Mouse (Mus musculus): ENCODE measurements around the gene Arhgef39. TPM values are rescaled to one million over a fixed set of nuclear protein-coding genes. Genes with fewer than 3 reads are reported as not detected.

The Arhgef39 gene
- polyA plus RNA-seq, 1 experiment from 2014 or later = 33.1 TPM

GRCm38 (mm10) chr4:43519956-43520355, 20.5 kb upstream of the Arhgef39 start:
- peak; percentile 53; the same call in 1 of the 2 replicates for ATAC-seq (ENCODE audit: low FRiP score, low read depth)
- peak overlapping the region; percentile 36; the same call in 1 of the 2 replicates for H3K4me2 ChIP-seq (replicated peaks)
- no peaks in the 10 kb centered on the region for H3K36me3 ChIP-seq
- 15% methylated on average over 6 of the region's 6 CpGs for WGBS
- H3K9ac ChIP-seq (replicated peaks) = no peak overlapping the region
- H3K4me3 ChIP-seq = no peak overlapping the region
- H3K4me1 ChIP-seq = peaks cover 32% of the 10 kb centered on the region
- no peak overlapping the region for H3K27ac ChIP-seq (replicated peaks)
- H3K27me3 ChIP-seq = peaks cover 65% of the 10 kb centered on the region
- H3K9me3 ChIP-seq = no peaks in the 10 kb centered on the region

- no peak overlapping the region for H3K9ac ChIP-seq (replicated peaks)
- H3K4me1 ChIP-seq = peaks cover 30% of the 10 kb centered on the region
- H3K4me2 ChIP-seq (replicated peaks) = peak overlapping the region; percentile 36; the same call in 1 of the 2 replicates
- no peak for ATAC-seq (ENCODE audit: low FRiP score, low read depth)
- H3K27ac ChIP-seq (replicated peaks) = no peak overlapping the region
- no peaks in the 10 kb centered on the region for H3K9me3 ChIP-seq
- H3K4me3 ChIP-seq = no peak overlapping the region
- WGBS = 12% methylated on average over 10 of the region's 10 CpGs
- H3K36me3 ChIP-seq = no peaks in the 10 kb centered on the region
- H3K27me3 ChIP-seq = peaks cover 61% of the 10 kb centered on the region
These were observed 20.1 kb upstream of the Arhgef39 start for GRCm38 (mm10) chr4:43519551-43519950.

- Histone ChIP-seq H3K27me3 (peaks cover 34% of the 10 kb centered on the region), H3K9me3 (no peaks in the 10 kb centered on the region), H3K4me3 (no peak overlapping the region), H3K4me1 (peaks cover 12% of the 10 kb centered on the region), H3K9ac (replicated peaks) (no peak overlapping the region), H3K4me2 (replicated peaks) (no peak overlapping the region), H3K36me3 (no peaks in the 10 kb centered on the region), H3K27ac (replicated peaks) (no peak overlapping the region)
- no peak for ATAC-seq (ENCODE audit: low FRiP score, low read depth)
- 70% methylated on average over 11 of the region's 11 CpGs for WGBS
These were observed 16.5 kb upstream of the Arhgef39 start for GRCm38 (mm10) chr4:43515764-43516708.

- Histone ChIP-seq H3K9ac (replicated peaks) (no peak overlapping the region), H3K4me3 (no peak overlapping the region), H3K27me3 (peaks cover 33% of the 10 kb centered on the region), H3K4me1 (peaks cover 12% of the 10 kb centered on the region), H3K36me3 (no peaks in the 10 kb centered on the region), H3K9me3 (no peaks in the 10 kb centered on the region), H3K4me2 (replicated peaks) (no peak overlapping the region), H3K27ac (replicated peaks) (no peak overlapping the region)
- WGBS = 76% methylated on average over 4 of the region's 4 CpGs
- no peak for ATAC-seq (ENCODE audit: low FRiP score, low read depth)
These were observed 14.3 kb upstream of the Arhgef39 start for GRCm38 (mm10) chr4:43513791-43514190.

DNA sequence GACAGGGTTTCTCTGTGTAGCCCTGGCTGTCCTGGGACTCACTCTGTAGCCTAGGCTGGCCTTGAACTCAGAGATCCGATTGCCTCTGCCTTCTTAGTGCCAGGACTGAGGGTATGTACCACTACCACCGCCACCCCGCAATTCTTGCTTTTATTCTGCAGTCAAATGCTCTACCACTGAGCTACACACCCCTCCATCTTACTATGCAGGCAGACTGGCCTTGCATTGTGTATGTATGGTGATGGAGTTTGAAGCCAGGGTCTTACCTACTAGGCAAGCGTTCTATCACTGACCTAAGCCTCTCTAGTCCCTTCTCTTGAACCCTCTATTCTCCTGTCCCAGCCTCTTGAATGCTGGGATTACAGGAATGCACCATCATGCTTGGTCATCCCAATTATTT, 13.8 kb upstream of the Arhgef39 start:
- ATAC-seq (ENCODE audit: low FRiP score, low read depth) = no peak
- peaks cover 12% of the 10 kb centered on the region for H3K4me1 ChIP-seq
- H3K4me2 ChIP-seq (replicated peaks) = no peak overlapping the region
- H3K9ac ChIP-seq (replicated peaks) = no peak overlapping the region
- peaks cover 33% of the 10 kb centered on the region for H3K27me3 ChIP-seq
- 94% methylated on average over 4 of the region's 4 CpGs for WGBS
- H3K27ac ChIP-seq (replicated peaks) = no peak overlapping the region
- H3K36me3 ChIP-seq = no peaks in the 10 kb centered on the region
- H3K9me3 ChIP-seq = no peaks in the 10 kb centered on the region
- H3K4me3 ChIP-seq = no peak overlapping the region

DNA sequence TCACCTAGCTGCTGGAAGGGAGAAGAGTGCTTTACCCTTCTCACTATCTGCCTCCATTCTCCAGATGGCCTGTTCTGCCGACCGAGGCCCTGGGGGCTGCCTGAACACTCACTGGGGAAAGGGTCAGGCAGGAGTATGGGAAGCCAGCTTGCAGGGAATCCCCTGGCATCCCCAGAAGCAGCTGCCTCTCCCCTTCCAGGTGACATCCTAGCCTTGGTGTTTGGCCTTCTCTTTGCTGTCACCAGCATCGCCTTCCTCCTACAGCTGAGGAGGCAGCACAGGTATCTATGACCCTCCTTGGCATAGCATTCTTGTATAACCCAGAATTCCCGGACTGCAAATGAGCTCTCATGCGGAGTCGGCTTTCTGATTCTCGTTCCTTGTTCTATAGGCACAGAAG, 13.2 kb upstream of the Arhgef39 start:
- H3K9ac ChIP-seq (replicated peaks) = no peak overlapping the region
- H3K4me1 ChIP-seq = peaks cover 18% of the 10 kb centered on the region
- no peak overlapping the region for H3K4me3 ChIP-seq
- no peak for ATAC-seq (ENCODE audit: low FRiP score, low read depth)
- H3K4me2 ChIP-seq (replicated peaks) = no peak overlapping the region
- H3K36me3 ChIP-seq = no peaks in the 10 kb centered on the region
- WGBS = 69% methylated on average over 7 of the region's 7 CpGs
- no peaks in the 10 kb centered on the region for H3K9me3 ChIP-seq
- no peak overlapping the region for H3K27ac ChIP-seq (replicated peaks)
- H3K27me3 ChIP-seq = peaks cover 34% of the 10 kb centered on the region

GRCm38 (mm10) chr4:43511675-43512454, 12.4 kb upstream of the Arhgef39 start:
- Histone ChIP-seq H3K4me3 (no peak overlapping the region), H3K27ac (replicated peaks) (no peak overlapping the region), H3K9ac (replicated peaks) (no peak overlapping the region), H3K27me3 (peaks cover 42% of the 10 kb centered on the region), H3K9me3 (no peaks in the 10 kb centered on the region), H3K36me3 (no peaks in the 10 kb centered on the region), H3K4me2 (replicated peaks) (no peak overlapping the region), H3K4me1 (peaks cover 18% of the 10 kb centered on the region)
- whole genome bisulfite sequencing = 76% methylated on average over 19 of the region's 19 CpGs
- no peak for ATAC-seq (ENCODE audit: low FRiP score, low read depth)

DNA sequence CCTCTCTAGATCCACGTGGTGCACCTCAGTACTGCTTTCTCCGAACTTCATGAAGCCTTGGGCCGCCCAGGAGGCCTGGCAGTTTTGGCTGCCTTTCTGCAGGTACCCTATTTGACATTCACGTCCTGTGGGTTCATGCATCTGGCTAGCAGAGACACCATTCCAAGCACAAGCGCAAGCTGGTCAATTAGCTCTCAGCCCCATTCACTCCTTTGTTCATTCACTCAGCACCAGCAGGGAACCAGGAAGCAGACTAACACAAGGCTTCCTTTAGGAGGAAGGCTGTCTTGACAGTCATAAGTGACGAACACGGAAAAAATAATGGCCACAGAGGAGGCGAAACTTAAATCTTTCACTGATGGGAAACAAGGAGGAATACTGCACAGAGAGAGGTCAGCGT, 9.6 kb upstream of the Arhgef39 start:
- no peaks in the 10 kb centered on the region for H3K36me3 ChIP-seq
- H3K9ac ChIP-seq (replicated peaks) = 0 out of 2 replicates have a peak overlapping the region, but pooled peaks have one; percentile 31
- WGBS = 42% methylated on average over 9 of the region's 9 CpGs
- peaks cover 52% of the 10 kb centered on the region for H3K27me3 ChIP-seq
- no peak for ATAC-seq (ENCODE audit: low FRiP score, low read depth)
- H3K4me2 ChIP-seq (replicated peaks) = peak overlapping the region; percentile 55; the same call in 1 of the 2 replicates
- H3K9me3 ChIP-seq = no peaks in the 10 kb centered on the region
- peaks cover 18% of the 10 kb centered on the region for H3K4me1 ChIP-seq
- no peak overlapping the region for H3K4me3 ChIP-seq
- H3K27ac ChIP-seq (replicated peaks) = no peak overlapping the region

GRCm38 (mm10) chr4:43508666-43508997, 9.1 kb upstream of the Arhgef39 start:
- peaks cover 18% of the 10 kb centered on the region for H3K4me1 ChIP-seq
- ATAC-seq (ENCODE audit: low FRiP score, low read depth) = no peak
- no peak overlapping the region for H3K27ac ChIP-seq (replicated peaks)
- H3K27me3 ChIP-seq = peaks cover 56% of the 10 kb centered on the region
- H3K36me3 ChIP-seq = no peaks in the 10 kb centered on the region
- 4% methylated on average over 13 of the region's 13 CpGs for WGBS
- peak overlapping the region; percentile 34 for H3K4me3 ChIP-seq
- H3K9ac ChIP-seq (replicated peaks) = peak overlapping the region; percentile 31; the same call in 1 of the 2 replicates
- peak overlapping the region; percentile 55 for H3K4me2 ChIP-seq (replicated peaks)
- H3K9me3 ChIP-seq = no peaks in the 10 kb centered on the region

GRCm38 (mm10) chr4:43507938-43508665, 8.6 kb upstream of the Arhgef39 start:
- H3K9ac ChIP-seq (replicated peaks) = peak overlapping the region; percentile 31; the same call in 1 of the 2 replicates
- H3K27ac ChIP-seq (replicated peaks) = no peak overlapping the region
- no peaks in the 10 kb centered on the region for H3K36me3 ChIP-seq
- peaks cover 18% of the 10 kb centered on the region for H3K4me1 ChIP-seq
- peaks cover 56% of the 10 kb centered on the region for H3K27me3 ChIP-seq
- peak overlapping the region; percentile 55 for H3K4me2 ChIP-seq (replicated peaks)
- no peaks in the 10 kb centered on the region for H3K9me3 ChIP-seq
- no peak for ATAC-seq (ENCODE audit: low FRiP score, low read depth)
- WGBS = 13% methylated on average over 21 of the region's 22 CpGs
- peak overlapping the region; percentile 34 for H3K4me3 ChIP-seq

GRCm38 (mm10) chr4:43506536-43507185, 7.2 kb upstream of the Arhgef39 start, which contains the start of gene Car9:
TSS of gene Car9 (plus strand) at chr4:43506966.
- H3K4me2 ChIP-seq (replicated peaks) = no peak within 1 kb of the TSS
- H3K4me3 ChIP-seq = 0 out of 2 replicates have a peak within 1 kb of the TSS, but pooled peaks have one; percentile 34
- 65% methylated on average over 9 of the region's 9 CpGs for WGBS
- peaks cover 18% of the 10 kb centered on the region for H3K4me1 ChIP-seq
- no peak within 1 kb of the TSS for H3K9ac ChIP-seq (replicated peaks)
- no peak within 1 kb of the TSS for H3K27ac ChIP-seq (replicated peaks)
- no peaks in the 10 kb centered on the region for H3K36me3 ChIP-seq
- no peaks in the 10 kb centered on the region for H3K9me3 ChIP-seq
- ATAC-seq (ENCODE audit: low FRiP score, low read depth) = no peak
- peaks cover 51% of the 10 kb centered on the region for H3K27me3 ChIP-seq
